Mouse (Mus musculus) hindbrain, embryonic 11.5 days (tissue): Measurements from ENCODE around the gene Slit1. TPM values are rescaled to one million over a fixed set of nuclear protein-coding genes. Genes with fewer than 3 reads are reported as not detected.

ENCODE experiments used
- ATAC-seq: fragments of 200-750 bp; cut with Nextera tagmentation; 2 replicates; pipeline ENCODE4 v1.8.0; 2017; ENCODE audit warnings: mild to moderate bottlenecking, moderate TSS enrichment, moderate library complexity; ENCODE audit not compliant: low FRiP score
- DNase-seq: peaks from one replicate; pipeline ENCODE4 v3.0.0-alpha.2; 2015; ENCODE audit warnings: low spot score
- H3K27ac ChIP-seq: fragments of 300-500 bp; sonication (generic); 2 replicates; pipeline ENCODE4 v1.5.1; 2014; ENCODE audit warnings: mild to moderate bottlenecking, low read depth, low read length
- H3K27me3 ChIP-seq: fragments of 300-500 bp; sonication (generic); 2 replicates; pipeline ENCODE4 v1.6.1; 2014; ENCODE audit warnings: mild to moderate bottlenecking, low read length, moderate library complexity, mixed read lengths; ENCODE audit not compliant: control insufficient read depth, insufficient read depth
- H3K36me3 ChIP-seq: fragments of 300-500 bp; sonication (generic); 2 replicates; pipeline ENCODE4 v1.6.1; 2014; ENCODE audit warnings: mild to moderate bottlenecking, low read length, moderate library complexity, mixed read lengths; ENCODE audit not compliant: control insufficient read depth, insufficient read depth
- H3K4me1 ChIP-seq: fragments of 300-500 bp; sonication (generic); replicated peaks from 2 replicates; pipeline ENCODE4 v1.6.1; 2014; ENCODE audit warnings: low read length, mixed read lengths; ENCODE audit not compliant: control insufficient read depth, insufficient read depth
- H3K4me2 ChIP-seq: fragments of 300-500 bp; sonication (generic); replicated peaks from 2 replicates; pipeline ENCODE4 v1.6.1; 2014; ENCODE audit warnings: mild to moderate bottlenecking, low read depth, low read length
- H3K4me3 ChIP-seq: fragments of 300-500 bp; sonication (generic); 2 replicates; pipeline ENCODE4 v1.5.1; 2014; ENCODE audit warnings: low read depth, low read length
- H3K9ac ChIP-seq: fragments of 300-500 bp; sonication (generic); 2 replicates; pipeline ENCODE4 v1.6.1; 2014; ENCODE audit warnings: low read depth, low read length
- H3K9me3 ChIP-seq: fragments of 300-500 bp; sonication (generic); 2 replicates; pipeline ENCODE4 v1.6.1; 2016; ENCODE audit warnings: low read length; ENCODE audit not compliant: control insufficient read depth
- WGBS: fragments of 180-500 bp; shearing (Covaris S2); extraction: QIAGEN DNeasy Blood & Tissue Kit; methylation state at CpG from one replicate; pipeline ENCODE4 v1.1.7; 2014; 5-methylcytosine and 5-hydroxymethylcytosine counted together
- polyA plus RNA-seq: library from polyadenylated mRNA; unstranded; fragments of >200 nt; fragmentation: Nextera tagmentation; extraction: Ambion mirVana; gene quantifications from 2 replicates; pipeline ENCODE4 v1.2.1, GENCODE M21; 2014

Gene Slit1
- polyA plus RNA-seq, 1 experiment from 2014 or later = 22.8 TPM

DNA sequence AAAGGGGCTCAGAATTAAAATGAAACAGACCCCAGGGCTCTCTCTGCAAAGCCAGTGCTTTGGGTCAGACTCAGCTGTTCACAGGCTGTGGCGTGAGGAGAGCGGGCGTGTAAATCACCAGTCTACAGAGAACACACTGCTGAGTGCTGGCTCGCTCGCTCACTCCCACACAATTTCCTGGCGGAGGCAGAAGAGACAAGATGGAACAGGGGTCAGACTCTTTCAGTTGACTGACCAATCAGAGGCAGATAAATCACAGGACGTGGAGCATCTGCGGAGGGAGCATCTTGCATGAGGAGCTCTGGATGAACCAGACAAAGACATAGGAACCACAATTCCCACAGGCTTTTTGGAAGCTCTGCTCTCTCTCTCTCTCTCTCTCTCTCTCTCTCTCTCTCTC is 67.9 kb downstream of the Slit1 start:
- H3K9me3 ChIP-seq = no peaks in the 10 kb centered on the region
- ATAC-seq (peak; percentile 26; the same call in 1 of the 2 replicates), DNase-seq (no peak)
- 53% methylated on average over 8 of the region's 8 CpGs for WGBS
- H3K9ac ChIP-seq = no peak overlapping the region
- no peaks in the 10 kb centered on the region for H3K36me3 ChIP-seq
- no peak overlapping the region for H3K4me2 ChIP-seq
- H3K27ac ChIP-seq = peak overlapping the region; percentile 17
- peaks cover 4% of the 10 kb centered on the region; the same call in 1 of the 2 replicates for H3K27me3 ChIP-seq
- H3K4me3 ChIP-seq = no peak overlapping the region
- peaks cover 25% of the 10 kb centered on the region for H3K4me1 ChIP-seq

DNA sequence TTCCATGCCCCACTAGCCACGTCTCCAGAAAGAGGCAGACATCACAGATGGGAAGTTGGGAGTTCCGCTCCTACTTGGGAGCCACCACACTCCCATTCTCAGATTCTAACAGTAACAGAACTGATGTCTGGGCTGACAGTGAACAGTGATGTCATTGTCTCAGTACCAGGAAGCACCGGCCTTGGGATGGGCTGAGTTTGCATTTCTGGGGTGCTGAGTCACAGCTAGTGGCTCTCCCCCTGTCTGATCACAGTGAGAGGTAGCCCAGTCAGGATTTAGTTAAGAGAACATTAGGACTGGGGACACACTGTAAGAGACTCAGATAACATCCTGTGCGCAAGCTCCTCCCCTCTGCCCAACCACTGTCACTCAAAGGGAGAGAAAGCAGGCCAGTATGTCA is 69.1 kb downstream of the Slit1 start:
- no peak overlapping the region for H3K4me2 ChIP-seq
- H3K9me3 ChIP-seq = no peaks in the 10 kb centered on the region
- peaks cover 34% of the 10 kb centered on the region for H3K4me1 ChIP-seq
- H3K4me3 ChIP-seq = no peak overlapping the region
- DNase-seq = no peak
- no peaks in the 10 kb centered on the region for H3K36me3 ChIP-seq
- 67% methylated on average over 4 of the region's 4 CpGs for WGBS
- H3K27ac ChIP-seq = no peak overlapping the region
- ATAC-seq = no peak
- no peak overlapping the region for H3K9ac ChIP-seq
- peaks cover 4% of the 10 kb centered on the region; the same call in 1 of the 2 replicates for H3K27me3 ChIP-seq

DNA sequence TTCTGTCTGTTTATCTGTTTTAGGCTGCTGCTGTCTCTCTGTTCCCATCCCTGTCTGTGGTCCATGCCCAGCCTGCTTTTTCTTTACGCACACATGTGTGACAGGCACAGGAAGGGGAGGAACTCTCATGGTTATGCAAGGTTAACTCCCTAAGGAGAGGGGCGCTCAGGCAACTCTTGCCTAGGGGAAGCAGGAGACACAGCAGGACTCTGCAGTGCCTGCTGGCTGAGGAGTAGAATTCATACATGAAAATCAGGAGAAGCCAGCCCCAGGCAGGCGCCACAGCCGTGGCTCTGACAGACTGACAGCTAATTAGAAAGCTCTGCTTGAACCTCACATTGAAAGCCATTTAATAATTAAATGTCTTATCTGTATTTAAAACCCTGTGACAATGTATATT is 70.6 kb downstream of the Slit1 start:
- no peak for ATAC-seq
- Histone ChIP-seq H3K4me3 (no peak overlapping the region), H3K9me3 (no peaks in the 10 kb centered on the region), H3K4me2 (no peak overlapping the region), H3K9ac (no peak overlapping the region), H3K36me3 (no peaks in the 10 kb centered on the region), H3K27ac (peak overlapping the region; percentile 51; the same call in 1 of the 2 replicates), H3K4me1 (peaks cover 26% of the 10 kb centered on the region), H3K27me3 (peaks cover 4% of the 10 kb centered on the region; the same call in 1 of the 2 replicates)
- peak; percentile 36 for DNase-seq
- WGBS = 27% methylated on average over 4 of the region's 4 CpGs

DNA sequence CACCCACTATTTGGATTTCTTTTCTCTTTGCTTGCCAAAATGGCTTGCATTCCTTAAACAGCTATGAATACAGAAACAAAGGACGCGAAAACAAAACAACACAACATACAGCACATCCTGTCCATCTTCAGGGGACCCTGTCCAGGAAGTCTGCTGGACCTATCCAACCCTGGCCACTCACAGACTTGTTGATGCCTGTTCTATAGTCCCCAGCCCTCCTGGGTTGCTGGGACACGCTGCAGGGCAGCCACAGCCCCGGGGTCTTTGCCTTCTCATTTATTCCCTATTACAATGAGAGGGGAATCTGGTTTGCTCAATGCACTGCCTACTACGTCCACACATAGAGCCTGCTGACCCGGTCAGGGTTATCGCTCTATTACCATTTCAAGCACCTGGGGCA is 72.5 kb downstream of the Slit1 start:
- H3K4me3 ChIP-seq = no peak overlapping the region
- H3K4me2 ChIP-seq = no peak overlapping the region
- ATAC-seq (no peak), DNase-seq (peak; percentile 38)
- H3K27me3 ChIP-seq = peaks cover 8% of the 10 kb centered on the region; the same call in 1 of the 2 replicates
- no peaks in the 10 kb centered on the region for H3K36me3 ChIP-seq
- no peaks in the 10 kb centered on the region for H3K9me3 ChIP-seq
- H3K27ac ChIP-seq = peak overlapping the region; percentile 51; the same call in 1 of the 2 replicates
- WGBS = 18% methylated on average over 7 of the region's 7 CpGs
- peaks cover 22% of the 10 kb centered on the region for H3K4me1 ChIP-seq
- H3K9ac ChIP-seq = no peak overlapping the region

DNA sequence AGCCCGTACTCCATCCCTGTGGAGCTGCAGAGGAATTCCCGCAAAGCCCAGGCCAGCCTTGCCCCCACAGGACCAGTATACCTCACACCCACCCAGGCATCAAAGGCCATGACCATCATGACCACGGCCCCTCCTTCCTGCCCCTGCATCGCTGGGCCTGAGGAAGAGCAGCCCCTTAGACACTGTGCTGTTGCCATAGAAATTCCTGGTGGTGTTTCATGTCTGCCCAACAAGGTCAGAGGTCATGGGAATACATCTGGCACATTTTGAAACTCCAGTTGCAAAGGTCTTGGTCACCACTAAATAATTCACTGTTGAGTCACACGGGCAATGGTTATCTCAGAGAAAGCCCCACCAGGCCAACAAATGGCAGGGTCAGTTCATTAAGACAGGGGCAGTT is 73.0 kb downstream of the Slit1 start:
- Histone ChIP-seq H3K4me2 (no peak overlapping the region), H3K9me3 (no peaks in the 10 kb centered on the region), H3K4me3 (no peak overlapping the region), H3K27ac (peak overlapping the region; percentile 43), H3K4me1 (peaks cover 22% of the 10 kb centered on the region), H3K9ac (no peak overlapping the region), H3K36me3 (no peaks in the 10 kb centered on the region), H3K27me3 (peaks cover 8% of the 10 kb centered on the region)
- DNase-seq (no peak), ATAC-seq (no peak)
- WGBS = 6% methylated on average over 5 of the region's 5 CpGs

DNA sequence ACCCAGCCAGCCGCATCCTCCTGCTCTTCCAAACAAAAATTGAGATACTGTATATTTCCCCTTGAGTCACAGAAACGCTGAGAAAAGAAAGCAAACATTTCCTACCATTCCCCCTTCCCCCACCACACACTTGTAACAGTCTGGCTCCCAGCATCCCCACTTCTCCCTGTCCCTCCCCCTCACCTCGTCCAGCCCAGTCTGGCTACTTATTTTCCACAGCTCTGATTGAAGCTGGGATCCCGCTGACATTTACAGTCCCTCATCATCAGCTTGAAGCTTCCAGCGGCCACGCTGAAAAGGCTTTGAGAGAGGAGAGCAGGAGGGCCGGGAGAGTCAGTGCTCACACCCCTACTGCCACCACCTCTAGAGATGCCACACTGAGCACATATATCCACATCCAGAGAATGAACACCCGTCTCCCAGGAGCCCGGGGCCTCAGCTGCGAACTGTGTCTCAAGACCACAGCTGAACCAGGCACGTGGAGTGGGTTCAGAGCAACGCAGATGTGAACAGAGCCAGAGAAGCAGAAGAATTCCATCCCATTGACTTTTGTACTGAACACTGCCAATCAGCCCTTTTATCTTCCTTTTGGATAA is 73.6 kb downstream of the Slit1 start:
- Histone ChIP-seq H3K9ac (no peak overlapping the region), H3K9me3 (no peaks in the 10 kb centered on the region), H3K27me3 (peaks cover 13% of the 10 kb centered on the region), H3K4me2 (no peak overlapping the region), H3K4me1 (peaks cover 22% of the 10 kb centered on the region), H3K36me3 (no peaks in the 10 kb centered on the region), H3K27ac (peak overlapping the region; percentile 43), H3K4me3 (no peak overlapping the region)
- DNase-seq (peak; percentile 45), ATAC-seq (peak; percentile 62)
- WGBS = 13% methylated on average over 12 of the region's 12 CpGs

DNA sequence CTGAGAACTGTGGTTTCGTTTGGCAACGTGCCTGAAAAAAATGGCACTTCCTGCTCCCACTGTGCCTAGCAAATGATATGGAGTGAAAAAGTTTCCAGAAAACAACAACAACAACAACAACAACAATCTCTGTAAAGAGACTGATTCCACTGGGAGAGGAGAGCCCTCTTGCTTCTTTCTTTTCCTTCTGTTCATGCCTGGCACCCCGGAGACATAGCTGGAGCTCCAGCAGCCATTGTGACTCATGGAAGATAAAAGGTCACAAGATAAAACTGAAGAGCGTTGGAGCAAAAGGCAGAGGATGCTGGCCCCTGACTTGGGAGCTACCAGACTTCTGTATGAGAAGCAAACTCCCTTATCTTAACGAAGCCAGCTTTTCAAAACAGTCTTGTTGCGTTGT is 75.9 kb downstream of the Slit1 start:
- Histone ChIP-seq H3K4me3 (no peak overlapping the region), H3K9ac (no peak overlapping the region), H3K27ac (no peak overlapping the region), H3K4me1 (peaks cover 30% of the 10 kb centered on the region), H3K9me3 (no peaks in the 10 kb centered on the region), H3K27me3 (peaks cover 25% of the 10 kb centered on the region), H3K36me3 (no peaks in the 10 kb centered on the region), H3K4me2 (no peak overlapping the region)
- DNase-seq (no peak), ATAC-seq (no peak)
- 49% methylated on average over 6 of the region's 6 CpGs for WGBS

DNA sequence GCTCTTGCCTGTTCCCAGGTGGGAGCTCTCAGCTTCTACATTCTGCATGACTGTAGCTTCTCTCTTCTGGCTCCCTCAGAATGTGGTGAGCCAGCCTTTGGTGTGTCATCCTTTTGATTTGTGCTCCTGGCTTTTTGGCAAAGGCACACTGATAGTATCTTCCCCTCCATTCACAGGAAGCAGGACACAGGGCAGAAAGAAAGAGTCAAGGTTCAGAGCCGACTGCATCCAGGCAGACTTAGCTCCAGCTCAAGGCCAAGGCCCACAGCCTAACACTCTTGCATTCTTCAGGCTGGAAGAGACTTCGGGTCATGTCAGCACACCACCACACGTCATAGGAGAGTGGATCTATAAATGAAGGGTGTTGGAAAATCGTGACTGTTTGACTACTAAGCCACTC is 77.5 kb downstream of the Slit1 start:
- no peaks in the 10 kb centered on the region for H3K9me3 ChIP-seq
- no peak for DNase-seq
- H3K9ac ChIP-seq = no peak overlapping the region
- peaks cover 26% of the 10 kb centered on the region for H3K4me1 ChIP-seq
- no peak overlapping the region for H3K27ac ChIP-seq
- no peak overlapping the region for H3K4me3 ChIP-seq
- H3K4me2 ChIP-seq = no peak overlapping the region
- WGBS = 78% methylated on average over 4 of the region's 4 CpGs
- H3K36me3 ChIP-seq = no peaks in the 10 kb centered on the region
- H3K27me3 ChIP-seq = peaks cover 27% of the 10 kb centered on the region
- no peak for ATAC-seq

DNA sequence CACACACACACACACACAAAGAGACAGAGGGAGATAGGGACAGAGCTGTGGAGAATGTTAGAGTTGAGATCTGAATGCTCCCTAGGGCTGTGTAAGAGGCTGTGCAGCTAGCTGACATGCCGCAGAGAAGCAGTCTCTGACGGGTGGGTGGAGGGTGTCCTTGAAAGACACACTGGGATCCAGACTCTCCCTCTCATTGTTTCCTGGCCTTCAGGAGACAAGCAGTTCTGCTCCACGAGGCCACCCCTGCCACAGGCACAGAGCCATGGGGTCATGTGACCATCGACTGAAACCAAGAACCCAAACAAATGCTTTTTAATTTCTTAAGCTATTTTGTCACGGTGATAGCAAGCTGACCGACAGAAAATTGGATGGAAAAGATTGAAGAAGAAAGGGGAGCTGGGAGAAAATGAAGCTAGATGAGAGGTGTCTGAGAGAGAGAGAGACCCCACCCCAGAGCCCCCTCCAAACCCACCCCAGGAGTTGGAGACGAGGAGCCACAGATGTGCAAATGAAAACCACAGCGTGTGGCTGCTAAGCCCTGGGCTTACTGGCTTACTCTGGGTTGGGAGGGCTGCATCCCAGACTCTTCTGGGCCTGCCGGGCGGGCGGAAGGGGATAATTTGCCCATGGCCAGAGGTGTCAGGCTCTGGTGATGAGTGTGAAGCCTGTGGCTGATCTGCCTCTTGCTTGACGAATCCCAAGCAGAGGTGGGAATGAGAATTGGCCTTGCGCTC is 79.8 kb downstream of the Slit1 start:
- H3K27me3 ChIP-seq = peaks cover 34% of the 10 kb centered on the region
- H3K4me2 ChIP-seq = no peak overlapping the region
- no peak overlapping the region for H3K9ac ChIP-seq
- no peak overlapping the region for H3K4me3 ChIP-seq
- ATAC-seq = peak; percentile 18; the same call in 1 of the 2 replicates
- no peak overlapping the region for H3K27ac ChIP-seq
- H3K4me1 ChIP-seq = peaks cover 10% of the 10 kb centered on the region
- no peaks in the 10 kb centered on the region for H3K9me3 ChIP-seq
- H3K36me3 ChIP-seq = no peaks in the 10 kb centered on the region
- DNase-seq = no peak
- 8% methylated on average over 13 of the region's 13 CpGs for WGBS
